Mouse (Mus musculus) embryonic fibroblast, embryonic 13.5 days (primary cell): ENCODE data around the gene Rnft2.

ENCODE experiments used
- CTCF ChIP-seq: IDR thresholded peaks from 2 replicates; pipeline ENCODE4 v1.5.1; 2011; ENCODE audit warnings: mild to moderate bottlenecking, control low read depth, low read length, moderate library complexity, borderline replicate concordance; ENCODE audit not compliant: insufficient read depth
- POLR2A ChIP-seq: IDR thresholded peaks from 2 replicates; pipeline ENCODE4 v1.6.1; 2011; ENCODE audit warnings: low read depth, mild to moderate bottlenecking, control low read depth, low read length, moderate library complexity

DNA sequence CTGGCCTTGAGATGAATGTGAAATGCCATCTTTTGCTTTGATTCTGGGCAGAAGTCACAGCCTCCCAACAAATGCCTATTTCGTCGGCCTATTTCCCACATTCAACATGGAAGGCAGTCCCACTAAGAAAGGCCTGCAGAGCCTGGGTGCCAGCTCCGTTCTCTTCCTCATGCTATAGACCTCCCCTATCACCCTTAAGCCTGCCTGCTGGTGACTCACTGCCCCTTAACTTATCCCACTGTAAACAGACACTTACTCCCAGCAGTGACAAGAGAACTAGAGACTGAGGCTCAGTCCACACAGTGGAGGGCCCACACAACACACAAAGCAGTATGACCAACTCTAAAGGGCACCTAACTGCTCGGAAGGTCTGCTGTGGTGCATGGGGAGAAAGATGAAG, 100.6 kb downstream of the Rnft2 start:
- no peak for TF ChIP-seq CTCF
- no peak for TF ChIP-seq POLR2A
